Mouse (Mus musculus): ENCODE measurements around the gene Bbs5.
A peak's percentile ranks its signal among the peaks of the same experiment; 100 is the strongest.

- TF ChIP-seq POU5F1 (IDR thresholded peaks at IDR 0.05; ENCODE audit: borderline replicate concordance, low read length) (no peak), CTCF (conservative IDR thresholded peaks at IDR 0.05; ENCODE audit: low read length) (peak; percentile 78)
Observed at GRCm38 (mm10) chr2:69635807-69636206, 11.2 kb upstream of the Bbs5 start.

Measured in E14TG2a.4 (cell line).